Mouse (Mus musculus): ENCODE data around the gene Klhl11. TPM values are rescaled to one million over a fixed set of nuclear protein-coding genes. Genes with fewer than 3 reads are reported as not detected.
A peak's percentile ranks its signal among the peaks of the same experiment; 100 is the strongest.

Gene Klhl11
- polyA plus RNA-seq, 1 experiment, result 3.4 TPM

DNA sequence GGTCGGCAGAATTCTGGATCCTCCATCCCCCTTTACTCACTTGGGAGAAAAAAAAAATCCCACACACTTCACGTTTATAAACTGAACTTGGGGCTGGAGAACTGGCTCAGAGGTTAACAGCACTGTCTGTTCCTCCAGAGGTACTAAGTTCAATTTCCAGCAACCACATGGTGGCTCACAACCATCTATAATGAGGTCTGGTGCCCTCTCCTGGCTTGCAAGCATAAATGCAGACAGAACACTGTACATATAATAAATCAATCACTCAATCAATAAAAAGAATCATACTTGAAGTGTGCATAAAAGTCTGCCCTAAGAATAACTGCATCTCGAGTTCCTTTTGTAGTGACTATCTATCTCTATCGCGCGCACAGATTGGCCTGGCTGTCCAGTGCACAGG is 18.4 kb upstream of the Klhl11 start:
- H3K4me3 ChIP-seq (ENCODE audit: insufficient read depth, low read depth, low read length), result no peak overlapping the region
- no peak overlapping the region for H3K27ac ChIP-seq (replicated peaks; ENCODE audit: low read depth, low read length)
- no peaks in the 10 kb centered on the region for H3K4me1 ChIP-seq (ENCODE audit: control insufficient read depth, insufficient read depth, insufficient read length, low read length)

- no peak overlapping the region for H3K27ac ChIP-seq (replicated peaks; ENCODE audit: low read depth, low read length)
- H3K4me1 ChIP-seq (ENCODE audit: control insufficient read depth, insufficient read depth, insufficient read length, low read length), result no peaks in the 10 kb centered on the region
- H3K4me3 ChIP-seq (ENCODE audit: insufficient read depth, low read depth, low read length), result no peak overlapping the region
These were observed 13.4 kb upstream of the Klhl11 start for GRCm38 (mm10) chr11:100485801-100486538.

- no peak overlapping the region for H3K27ac ChIP-seq (replicated peaks; ENCODE audit: low read depth, low read length)
- no peak overlapping the region for H3K4me3 ChIP-seq (ENCODE audit: insufficient read depth, low read depth, low read length)
- no peaks in the 10 kb centered on the region for H3K4me1 ChIP-seq (ENCODE audit: control insufficient read depth, insufficient read depth, insufficient read length, low read length)
These were observed 11.9 kb upstream of the Klhl11 start for GRCm38 (mm10) chr11:100484461-100484860.

- Histone ChIP-seq H3K27ac (replicated peaks; ENCODE audit: low read depth, low read length) (no peak overlapping the region), H3K4me1 (ENCODE audit: control insufficient read depth, insufficient read depth, insufficient read length, low read length) (no peaks in the 10 kb centered on the region), H3K4me3 (ENCODE audit: insufficient read depth, low read depth, low read length) (no peak overlapping the region)
These were observed 6.6 kb upstream of the Klhl11 start for GRCm38 (mm10) chr11:100479152-100479551.

GRCm38 (mm10) chr11:100476281-100476680 is 3.7 kb upstream of the Klhl11 start:
- H3K4me1 ChIP-seq (ENCODE audit: control insufficient read depth, insufficient read depth, insufficient read length, low read length), result no peaks in the 10 kb centered on the region
- no peak overlapping the region for H3K27ac ChIP-seq (replicated peaks; ENCODE audit: low read depth, low read length)
- H3K4me3 ChIP-seq (ENCODE audit: insufficient read depth, low read depth, low read length), result no peak overlapping the region

- Histone ChIP-seq H3K4me3 (ENCODE audit: insufficient read depth, low read depth, low read length) (peak overlapping the region; percentile 38; the same call in 1 of the 2 replicates), H3K4me1 (ENCODE audit: control insufficient read depth, insufficient read depth, insufficient read length, low read length) (peaks cover 7% of the 10 kb centered on the region), H3K27ac (replicated peaks; ENCODE audit: low read depth, low read length) (0 out of 2 replicates have a peak overlapping the region, but pooled peaks have one; percentile 29)
These were observed 374 bp upstream of the Klhl11 start for GRCm38 (mm10) chr11:100472935-100473295.

DNA sequence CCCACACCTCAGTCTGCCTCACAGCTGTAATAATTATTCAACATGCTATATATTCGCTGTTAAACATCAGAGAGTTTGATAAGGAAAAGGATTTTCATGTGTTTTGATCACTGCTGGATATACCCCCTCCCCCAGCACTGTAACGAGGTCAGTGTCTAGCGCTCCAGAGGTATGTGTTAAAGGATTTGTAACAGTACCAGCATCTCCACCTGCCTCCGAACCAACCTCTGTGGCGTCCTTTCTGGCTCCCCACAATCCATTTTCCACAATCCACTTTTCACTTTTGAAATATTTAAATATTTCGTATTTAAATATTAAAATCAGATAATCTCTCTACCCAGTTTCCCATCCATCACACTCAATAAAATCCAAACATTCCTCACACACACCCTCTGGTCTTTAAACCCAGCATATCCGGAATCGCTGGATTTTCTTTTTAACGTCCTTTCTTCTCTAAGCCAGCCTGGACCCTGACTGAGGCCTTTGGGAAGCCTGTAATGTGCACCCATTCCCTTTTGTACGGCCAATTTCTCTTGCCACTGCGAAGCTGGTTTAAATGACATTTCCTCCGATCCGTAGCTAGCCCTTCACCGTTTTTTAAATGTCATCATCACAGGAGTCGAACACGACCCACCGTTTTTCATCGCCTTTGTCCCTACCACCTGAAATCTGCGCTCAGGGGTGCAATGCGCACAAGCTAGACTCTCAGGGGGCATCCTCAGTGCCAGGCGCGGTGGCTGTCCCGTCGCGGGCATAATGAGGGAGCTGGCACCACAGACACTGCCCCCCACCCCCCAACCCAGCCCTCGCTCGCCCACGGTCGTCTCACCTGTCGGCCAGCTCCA is 967 bp downstream of the Klhl11 start:
- H3K4me3 ChIP-seq (ENCODE audit: insufficient read depth, low read depth, low read length), result peak overlapping the region; percentile 93
- H3K4me1 ChIP-seq (ENCODE audit: control insufficient read depth, insufficient read depth, insufficient read length, low read length), result peaks cover 7% of the 10 kb centered on the region
- H3K27ac ChIP-seq (replicated peaks; ENCODE audit: low read depth, low read length), result no peak overlapping the region

DNA sequence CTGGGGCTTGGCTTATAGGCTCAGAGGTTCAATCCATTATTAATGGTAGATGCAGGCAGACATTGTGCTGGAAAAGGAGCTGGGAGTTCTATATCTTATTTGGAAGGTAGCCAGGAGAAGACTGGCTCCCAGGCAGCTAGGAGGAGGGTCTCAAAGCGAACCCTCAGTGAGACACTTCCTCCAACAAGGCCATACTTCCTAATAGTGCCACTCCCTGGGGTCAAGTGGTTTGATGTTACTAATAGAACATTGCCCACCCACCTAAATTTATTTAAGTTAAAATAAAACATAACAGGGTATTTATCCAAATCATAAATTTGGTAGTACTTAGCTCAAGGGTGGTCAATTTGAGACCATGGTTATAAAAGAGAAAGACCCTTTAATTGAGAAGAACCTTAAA is 6.7 kb downstream of the Klhl11 start:
- Histone ChIP-seq H3K27ac (replicated peaks; ENCODE audit: low read depth, low read length) (no peak overlapping the region), H3K4me1 (ENCODE audit: control insufficient read depth, insufficient read depth, insufficient read length, low read length) (peaks cover 4% of the 10 kb centered on the region), H3K4me3 (ENCODE audit: insufficient read depth, low read depth, low read length) (no peak overlapping the region)

DNA sequence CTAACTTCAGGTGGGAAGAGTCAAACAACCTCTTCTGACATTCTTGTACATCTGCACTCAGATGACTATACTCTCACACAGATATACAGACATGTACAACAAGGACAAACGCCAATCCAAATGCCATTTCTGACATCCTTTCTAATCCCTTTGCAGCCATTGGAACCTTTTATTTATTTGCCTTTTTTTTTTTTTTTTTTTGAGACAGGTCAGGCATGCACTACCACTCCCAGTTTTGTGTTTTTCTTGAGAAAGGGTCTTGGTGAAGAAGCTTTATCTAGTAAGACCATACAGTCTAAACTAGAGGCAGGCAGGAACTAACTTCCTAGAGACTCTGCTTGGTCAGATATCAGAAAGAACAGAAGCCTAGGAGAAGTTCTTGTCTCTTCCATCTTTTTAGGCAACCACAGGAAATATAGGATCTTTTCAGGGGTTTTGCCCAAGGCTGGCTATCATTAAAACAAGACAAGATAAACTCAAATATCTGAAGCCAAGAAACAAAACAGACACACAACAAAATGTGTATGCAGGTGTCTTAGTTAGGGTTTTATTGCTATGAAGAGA is 7.2 kb downstream of the Klhl11 start:
- Histone ChIP-seq H3K4me3 (ENCODE audit: insufficient read depth, low read depth, low read length) (no peak overlapping the region), H3K27ac (replicated peaks; ENCODE audit: low read depth, low read length) (no peak overlapping the region), H3K4me1 (ENCODE audit: control insufficient read depth, insufficient read depth, insufficient read length, low read length) (no peaks in the 10 kb centered on the region)

DNA sequence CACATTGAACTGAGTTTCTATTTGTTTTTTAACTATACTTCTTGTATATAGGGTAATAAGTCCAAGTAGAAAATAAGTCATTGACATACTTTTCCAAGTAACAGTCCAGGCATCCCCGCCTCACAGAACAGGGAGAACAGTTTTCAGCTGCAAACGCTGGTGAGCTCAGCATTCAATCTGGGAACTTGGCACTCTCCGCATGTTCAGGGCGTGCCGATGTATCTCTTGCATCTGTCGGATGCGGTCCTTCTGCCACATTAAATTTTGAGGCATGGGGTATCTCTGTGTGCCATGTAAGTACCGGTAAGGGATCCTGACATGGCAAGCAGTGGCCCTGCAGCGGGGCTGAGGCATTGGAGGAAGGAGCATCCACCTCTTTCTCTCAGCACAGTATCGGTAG is 9.8 kb downstream of the Klhl11 start:
- Histone ChIP-seq H3K4me3 (ENCODE audit: insufficient read depth, low read depth, low read length) (no peak overlapping the region), H3K4me1 (ENCODE audit: control insufficient read depth, insufficient read depth, insufficient read length, low read length) (no peaks in the 10 kb centered on the region), H3K27ac (replicated peaks; ENCODE audit: low read depth, low read length) (no peak overlapping the region)

DNA sequence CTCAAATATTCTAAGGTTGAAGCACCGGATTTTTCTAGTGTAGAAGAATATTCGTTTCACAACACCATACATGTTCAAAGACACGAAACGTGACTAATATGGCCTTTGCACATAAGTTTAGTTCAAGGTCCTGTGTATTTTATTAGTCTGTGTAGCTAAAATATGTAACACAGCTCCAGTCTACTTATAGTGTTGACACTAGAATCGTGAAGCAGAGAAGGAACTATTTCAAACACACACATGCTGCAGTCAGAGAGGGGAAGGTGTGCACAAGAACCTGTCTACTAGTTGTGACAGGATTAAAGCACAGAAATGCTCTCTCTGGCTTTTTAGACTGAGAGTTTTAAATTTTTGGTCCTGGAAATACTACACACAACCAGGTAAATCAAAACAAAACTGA is 14.8 kb downstream of the Klhl11 start:
- Histone ChIP-seq H3K4me3 (ENCODE audit: insufficient read depth, low read depth, low read length) (no peak overlapping the region), H3K4me1 (ENCODE audit: control insufficient read depth, insufficient read depth, insufficient read length, low read length) (no peaks in the 10 kb centered on the region), H3K27ac (replicated peaks; ENCODE audit: low read depth, low read length) (no peak overlapping the region)

- no peaks in the 10 kb centered on the region for H3K4me1 ChIP-seq (ENCODE audit: control insufficient read depth, insufficient read depth, insufficient read length, low read length)
- H3K27ac ChIP-seq (replicated peaks; ENCODE audit: low read depth, low read length), result no peak overlapping the region
- H3K4me3 ChIP-seq (ENCODE audit: insufficient read depth, low read depth, low read length), result no peak overlapping the region
These were observed 15.3 kb downstream of the Klhl11 start for GRCm38 (mm10) chr11:100457247-100457646.

- Histone ChIP-seq H3K4me3 (ENCODE audit: insufficient read depth, low read depth, low read length) (no peak overlapping the region), H3K27ac (replicated peaks; ENCODE audit: low read depth, low read length) (no peak overlapping the region), H3K4me1 (ENCODE audit: control insufficient read depth, insufficient read depth, insufficient read length, low read length) (peaks cover 3% of the 10 kb centered on the region; the same call in 1 of the 2 replicates)
These were observed 29.9 kb downstream of the Klhl11 start for GRCm38 (mm10) chr11:100442625-100443024.

GRCm38 (mm10) chr11:100441797-100442196 is 30.7 kb downstream of the Klhl11 start, which contains the start of the genes Nt5c3b and Klhl10:
Gene Nt5c3b (minus strand): TSS chr11:100441808.
Gene Klhl10 (plus strand): TSS chr11:100441917.
- H3K4me3 ChIP-seq (ENCODE audit: insufficient read depth, low read depth, low read length), result peak within 1 kb of the TSS; percentile 87
- no peak within 1 kb of the TSS for H3K27ac ChIP-seq (replicated peaks; ENCODE audit: low read depth, low read length)
- peaks cover 3% of the 10 kb centered on the region; the same call in 1 of the 2 replicates for H3K4me1 ChIP-seq (ENCODE audit: control insufficient read depth, insufficient read depth, insufficient read length, low read length)
